Mouse (Mus musculus) thymus, adult 2 months (tissue): ENCODE measurements at regions not wholly inside any gene's neighbourhood (a gene's known extent, or its start where the extent isn't known, plus 50 kb on each side); places are given as distances from the start of the nearest gene placed in this dataset.

Experiments used
- DNase-seq: peaks from one replicate; pipeline ENCODE4 v3.0.0; 2021
- H3K27ac ChIP-seq: fragments of 200-500 bp; 2 replicates; pipeline ENCODE4 v1.5.1; 2012; ENCODE audit warnings: low read length, control low read depth; ENCODE audit not compliant: control insufficient read depth, insufficient read depth
- H3K27me3 ChIP-seq: fragments of 200-500 bp; 2 replicates; pipeline ENCODE4 v1.6.1; 2012; ENCODE audit warnings: mild to moderate bottlenecking, low read length, moderate library complexity, mixed read lengths; ENCODE audit not compliant: control insufficient read depth, insufficient read depth
- H3K36me3 ChIP-seq: fragments of 200-500 bp; 2 replicates; pipeline ENCODE4 v1.6.1; 2012; ENCODE audit warnings: mild to moderate bottlenecking, low read length, moderate library complexity; ENCODE audit not compliant: control insufficient read depth, insufficient read depth
- H3K4me1 ChIP-seq: fragments of 200-500 bp; replicated peaks from 2 replicates; pipeline ENCODE4 v1.6.1; 2012; ENCODE audit warnings: low read length; ENCODE audit not compliant: control insufficient read depth, insufficient read depth
- H3K4me3 ChIP-seq: fragments of 200-500 bp; 2 replicates; pipeline ENCODE4 v1.5.1; 2012; ENCODE audit warnings: mild to moderate bottlenecking, low read length, control low read depth, moderate library complexity; ENCODE audit not compliant: control insufficient read depth, insufficient read depth
- CTCF ChIP-seq: fragments of 200-500 bp; IDR thresholded peaks from 2 replicates; pipeline ENCODE4 v1.5.1; 2012; ENCODE audit warnings: mild to moderate bottlenecking, control low read depth, low read length, moderate library complexity, borderline replicate concordance; ENCODE audit not compliant: control insufficient read depth, poor library complexity, insufficient read depth; ENCODE audit errors: extremely low read depth
- POLR2A ChIP-seq: fragments of 200-500 bp; IDR thresholded peaks from 2 replicates; pipeline ENCODE4 v1.6.1; 2012; ENCODE audit warnings: mild to moderate bottlenecking, low read length, control low read depth, moderate library complexity; ENCODE audit not compliant: control insufficient read depth, poor library complexity, insufficient read depth; ENCODE audit errors: extremely low read depth
- WGBS: fragments of 180-500 bp; shearing (Covaris S2); methylation state at CpG from one replicate; pipeline ENCODE4 v1.1.7; 2018; 5-methylcytosine and 5-hydroxymethylcytosine counted together

DNA sequence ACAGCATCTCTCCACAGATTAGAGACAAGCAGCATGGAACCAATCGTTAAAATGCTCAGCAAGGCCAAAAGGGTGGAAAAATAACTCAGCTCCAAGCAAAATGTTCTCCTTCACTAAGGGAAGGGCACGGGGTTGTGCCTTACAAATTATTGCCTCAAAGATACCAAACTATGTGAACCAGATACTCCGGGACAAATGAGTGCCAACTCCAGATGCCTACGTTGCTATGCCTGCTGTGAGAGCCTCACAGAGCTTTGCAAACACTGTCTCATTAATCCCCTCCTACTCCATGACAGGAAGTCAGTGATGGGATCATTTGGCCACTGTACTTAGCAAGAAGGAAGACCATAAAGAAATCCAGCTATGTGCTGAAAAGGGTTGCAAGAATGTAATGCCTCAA, 345.9 kb upstream of the Map3k7 start:
- H3K36me3 ChIP-seq, result no peaks in the 10 kb centered on the region
- no peak for TF ChIP-seq POLR2A
- no peak for DNase-seq
- H3K27ac ChIP-seq, result no peak overlapping the region
- 86% methylated on average over 4 of the region's 4 CpGs for WGBS
- H3K4me3 ChIP-seq, result no peak overlapping the region
- no peaks in the 10 kb centered on the region for H3K27me3 ChIP-seq
- H3K4me1 ChIP-seq, result no peaks in the 10 kb centered on the region

DNA sequence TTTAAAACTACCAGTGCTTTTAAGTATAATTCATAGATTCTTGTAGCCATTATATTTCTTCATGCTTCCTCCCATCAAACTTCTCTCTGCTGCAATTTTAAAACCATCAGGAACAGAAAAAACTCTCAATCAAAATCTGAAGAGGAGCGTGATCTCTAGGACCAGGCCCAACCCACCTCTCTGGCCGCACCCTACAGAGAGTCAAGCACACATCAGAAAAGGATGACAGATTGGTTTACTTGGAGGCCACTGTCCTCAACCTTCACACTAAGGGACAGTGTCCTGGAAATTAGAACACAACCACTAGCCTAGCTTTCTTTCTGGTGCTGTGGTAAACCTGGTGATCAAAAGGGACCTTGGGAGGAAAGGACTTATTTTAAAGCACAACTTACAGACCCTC, 342.7 kb upstream of the Map3k7 start:
- no peaks in the 10 kb centered on the region for H3K4me1 ChIP-seq
- no peak for DNase-seq
- H3K27ac ChIP-seq, result no peak overlapping the region
- H3K4me3 ChIP-seq, result no peak overlapping the region
- H3K27me3 ChIP-seq, result no peaks in the 10 kb centered on the region
- TF ChIP-seq CTCF (no peak), POLR2A (no peak)
- 98% methylated on average over 2 of the region's 2 CpGs for WGBS
- no peaks in the 10 kb centered on the region for H3K36me3 ChIP-seq

DNA sequence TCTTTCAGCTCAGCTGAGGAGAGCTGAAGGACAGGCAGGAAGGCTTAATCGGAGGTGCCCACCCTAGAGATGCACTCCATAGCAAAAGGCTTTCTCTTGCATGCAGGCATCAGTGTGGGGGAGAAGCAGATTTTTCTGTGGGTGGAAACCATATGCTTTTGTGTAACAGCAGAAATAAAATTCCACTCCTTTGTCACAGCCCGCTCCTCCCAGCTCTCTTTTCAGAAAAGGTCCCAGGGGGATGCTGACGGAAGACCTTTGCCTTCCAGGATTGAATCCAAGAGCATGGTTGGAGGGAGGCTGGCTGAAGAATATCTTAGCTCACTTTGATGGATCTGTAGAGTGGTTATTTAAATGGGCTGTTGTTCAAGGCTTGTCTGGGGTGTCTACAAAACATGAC, 336.8 kb upstream of the Map3k7 start:
- TF ChIP-seq POLR2A (no peak), CTCF (no peak)
- no peaks in the 10 kb centered on the region for H3K36me3 ChIP-seq
- no peak overlapping the region for H3K27ac ChIP-seq
- WGBS, result 95% methylated on average over 3 of the region's 3 CpGs
- no peak overlapping the region for H3K4me3 ChIP-seq
- no peaks in the 10 kb centered on the region for H3K4me1 ChIP-seq
- no peaks in the 10 kb centered on the region for H3K27me3 ChIP-seq
- DNase-seq, result no peak

DNA sequence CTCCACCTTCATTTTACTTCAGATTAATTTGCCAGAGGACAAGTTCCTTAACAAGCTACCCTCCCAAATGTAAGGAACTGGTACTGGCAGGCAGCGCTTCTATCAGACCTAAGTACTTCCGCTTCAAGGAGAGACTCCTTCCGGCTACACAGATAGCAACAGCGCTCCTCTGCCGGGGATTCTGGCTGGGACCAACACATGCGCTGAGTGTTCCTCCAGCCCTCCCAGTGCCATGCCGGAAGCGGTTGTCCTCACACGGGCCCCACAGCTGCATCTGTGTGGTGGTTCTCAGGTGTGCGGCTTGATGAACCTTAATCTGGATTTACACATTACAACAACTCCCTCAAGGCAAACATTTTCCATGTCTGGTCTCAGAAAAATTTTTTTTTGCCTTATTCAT, 336.1 kb upstream of the Map3k7 start:
- WGBS, result 98% methylated on average over 10 of the region's 10 CpGs
- Histone ChIP-seq H3K27me3 (no peaks in the 10 kb centered on the region), H3K36me3 (no peaks in the 10 kb centered on the region), H3K27ac (no peak overlapping the region), H3K4me1 (no peaks in the 10 kb centered on the region), H3K4me3 (no peak overlapping the region)
- DNase-seq, result peak; percentile 27
- TF ChIP-seq POLR2A (no peak), CTCF (no peak)

DNA sequence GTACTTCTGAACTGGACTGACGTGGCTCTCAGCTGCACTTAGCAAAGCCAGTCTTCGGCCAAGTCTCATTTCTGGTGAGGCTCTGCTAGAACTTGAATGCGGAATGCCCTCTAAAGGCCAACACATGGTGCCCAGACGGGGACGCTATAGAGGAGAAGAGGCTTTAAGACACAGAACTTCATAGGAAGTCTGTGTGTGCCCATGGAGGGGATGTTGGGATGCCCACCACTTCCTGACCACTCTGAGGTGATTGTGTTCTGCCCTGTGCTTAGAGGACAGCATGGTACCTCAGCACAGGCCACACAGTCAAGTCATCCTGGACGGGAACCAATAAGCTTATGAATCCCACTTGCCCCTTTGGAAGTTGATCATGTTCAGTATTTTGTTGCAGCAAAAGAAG, 325.3 kb upstream of the Map3k7 start:
- no peaks in the 10 kb centered on the region for H3K4me1 ChIP-seq
- WGBS, result 92% methylated on average over 6 of the region's 6 CpGs
- H3K36me3 ChIP-seq, result no peaks in the 10 kb centered on the region
- H3K4me3 ChIP-seq, result no peak overlapping the region
- TF ChIP-seq CTCF (no peak), POLR2A (no peak)
- no peak for DNase-seq
- no peak overlapping the region for H3K27ac ChIP-seq
- no peaks in the 10 kb centered on the region for H3K27me3 ChIP-seq

DNA sequence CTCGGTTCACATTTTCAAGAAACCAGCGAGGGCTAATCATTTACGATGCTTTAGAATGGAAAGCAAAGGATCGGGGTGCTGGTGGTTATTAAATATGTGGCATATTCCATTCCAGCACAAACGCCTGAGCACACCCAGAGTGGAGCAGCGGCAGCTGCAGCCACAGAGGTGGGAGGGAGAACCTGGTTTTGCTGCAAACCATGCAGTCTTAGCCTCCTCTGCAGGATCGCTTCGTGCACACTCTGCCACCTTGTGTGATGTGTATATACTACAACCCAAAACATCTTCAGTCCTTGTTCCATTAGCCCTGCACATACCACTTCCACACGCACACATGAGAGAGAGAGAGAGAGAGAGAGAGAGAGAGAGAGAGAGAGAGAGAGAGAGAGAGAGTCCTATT, 321.7 kb upstream of the Map3k7 start:
- TF ChIP-seq CTCF (no peak), POLR2A (no peak)
- Histone ChIP-seq H3K4me3 (no peak overlapping the region), H3K27ac (no peak overlapping the region), H3K36me3 (no peaks in the 10 kb centered on the region), H3K4me1 (no peaks in the 10 kb centered on the region), H3K27me3 (no peaks in the 10 kb centered on the region)
- 30% methylated on average over 9 of the region's 9 CpGs for WGBS
- peak; percentile 3 for DNase-seq

DNA sequence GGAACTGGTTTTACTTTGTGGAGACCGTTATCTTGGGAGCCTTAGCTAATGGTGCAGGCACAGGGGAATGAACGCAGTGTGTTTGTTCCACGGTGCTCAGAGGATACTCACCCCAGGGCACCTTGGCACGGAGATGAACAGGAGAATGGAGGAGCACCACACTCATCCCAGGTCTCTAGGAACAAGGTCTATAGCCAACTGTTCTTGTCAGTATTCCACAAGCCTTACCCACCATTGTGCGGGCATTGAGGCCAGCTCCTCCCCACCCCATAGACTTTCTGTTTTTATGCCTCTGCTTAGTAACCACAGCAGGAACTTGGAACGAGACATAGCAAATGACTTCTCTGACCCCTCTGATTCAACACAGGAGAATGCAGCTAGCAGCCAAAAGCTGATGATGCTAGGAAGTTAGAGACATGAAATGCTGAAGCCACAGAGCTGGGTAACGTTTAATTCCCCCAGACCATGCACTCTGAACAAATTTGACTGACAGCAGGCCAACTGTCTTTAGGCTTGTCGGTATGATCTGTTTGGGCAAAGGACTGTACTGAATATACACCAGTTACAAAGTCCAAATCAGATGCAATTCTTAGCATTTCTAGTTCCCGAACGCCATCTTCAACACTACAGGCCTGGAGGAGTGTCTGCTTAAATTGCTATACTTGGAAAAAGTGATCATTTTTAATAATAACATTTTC, 321.2 kb upstream of the Map3k7 start:
- TF ChIP-seq CTCF (no peak), POLR2A (no peak)
- H3K27me3 ChIP-seq, result no peaks in the 10 kb centered on the region
- no peaks in the 10 kb centered on the region for H3K4me1 ChIP-seq
- H3K36me3 ChIP-seq, result no peaks in the 10 kb centered on the region
- H3K4me3 ChIP-seq, result no peak overlapping the region
- 33% methylated on average over 10 of the region's 10 CpGs for WGBS
- DNase-seq, result no peak
- H3K27ac ChIP-seq, result no peak overlapping the region
